Mouse (Mus musculus) spleen, adult 12 weeks (tissue): Measurements from ENCODE around the gene Actl11.

Experiments used
- DNase-seq: peaks from one replicate; pipeline ENCODE4 v3.0.0; 2022; ENCODE audit warnings: low spot score

Actl11 gene

GRCm38 (mm10) chr9:107928169-107928568 lies at the start of gene Actl11:
Actl11 (plus strand) TSS chr9:107928469.
- DNase-seq, result no peak

GRCm38 (mm10) chr9:107880411-107880810 lies 47.9 kb upstream of the Actl11 start:
- DNase-seq, result no peak

DNA sequence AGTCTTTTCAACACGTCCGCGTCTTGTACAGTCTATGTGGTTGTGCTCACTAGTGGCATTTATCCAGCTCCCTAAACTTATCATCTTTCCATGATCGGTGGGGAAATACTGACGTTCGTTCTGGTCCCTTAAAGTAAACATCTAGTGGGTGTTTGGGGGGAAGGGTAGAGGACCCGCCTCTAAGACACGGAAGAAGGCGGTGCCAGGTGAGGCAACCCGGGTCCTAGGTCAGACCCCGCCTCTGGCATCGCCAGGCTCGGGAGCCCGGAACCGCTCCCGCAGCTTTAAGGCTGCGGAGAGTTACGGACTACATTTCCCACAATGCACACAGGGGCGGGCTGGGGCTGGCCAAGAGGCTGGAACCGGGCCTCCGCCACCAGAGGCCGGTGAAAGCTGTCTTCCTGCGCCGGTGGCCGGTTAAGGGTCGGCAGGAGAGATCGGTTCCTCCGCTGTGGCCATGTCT lies 40.4 kb upstream of the Actl11 start, which contains the start of gene Mon1a:
Mon1a (plus strand) TSS at position 348 of the 463 bp plus-strand sequence.
- DNase-seq, result peak; percentile 77

GRCm38 (mm10) chr9:107888267-107888850 lies 39.9 kb upstream of the Actl11 start:
- DNase-seq, result no peak

DNA sequence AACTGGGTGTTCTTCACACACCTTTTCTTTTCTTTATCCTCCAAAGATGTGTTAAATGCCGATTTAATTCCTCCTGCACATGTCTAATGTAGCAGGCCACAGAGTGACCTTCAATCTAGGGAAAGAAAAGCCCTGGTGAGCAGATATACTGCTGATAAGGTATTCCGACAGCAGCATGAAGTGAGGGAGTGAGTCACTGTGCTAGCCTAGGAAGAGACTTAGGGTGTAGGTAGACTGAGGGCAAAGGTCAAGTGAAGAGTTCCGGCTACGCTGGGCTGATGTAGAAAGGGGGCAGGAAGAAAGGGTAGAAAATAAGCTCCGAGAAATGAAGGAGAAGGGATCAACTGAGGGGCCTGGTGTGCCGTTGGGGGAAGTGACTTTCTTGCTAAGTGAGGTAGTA lies 38.0 kb upstream of the Actl11 start:
- no peak for DNase-seq

DNA sequence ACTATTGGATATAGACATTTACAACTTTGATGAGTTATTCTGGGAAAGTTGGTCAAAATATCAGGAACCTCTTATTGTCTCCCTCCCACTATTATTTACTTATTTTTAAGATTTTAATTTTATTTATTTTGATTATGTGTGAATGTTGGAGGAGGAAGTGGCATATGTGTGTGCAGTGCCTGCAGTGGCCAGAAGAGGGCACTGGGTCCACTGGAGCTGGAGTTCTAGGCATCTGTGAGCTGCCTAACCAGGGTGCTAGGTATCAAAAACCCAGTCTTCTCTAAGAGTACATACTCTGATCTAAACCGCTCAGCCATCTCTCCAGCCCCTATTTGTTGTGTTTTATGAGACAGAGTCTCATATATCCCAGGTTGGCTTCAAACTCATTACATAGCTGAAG lies 37.2 kb upstream of the Actl11 start:
- no peak for DNase-seq

DNA sequence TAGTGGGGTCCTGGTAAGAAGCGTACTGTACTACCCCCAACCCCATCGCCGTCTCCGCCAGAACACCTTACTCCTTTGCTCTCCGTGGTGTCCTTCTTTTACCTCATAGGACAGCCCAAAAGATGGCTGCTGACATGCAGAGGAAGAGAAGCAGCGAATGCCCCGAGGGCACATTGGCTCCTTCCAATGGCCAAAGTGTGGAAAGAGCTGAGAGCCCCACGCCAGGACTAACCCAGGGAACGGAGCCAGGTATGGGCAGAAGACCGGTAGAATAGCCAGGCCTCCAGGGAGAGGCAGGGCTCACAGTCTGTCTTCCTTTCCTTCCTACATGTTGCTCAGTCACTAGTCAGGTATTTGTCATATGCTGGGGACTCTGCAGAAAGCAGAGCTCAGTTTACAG lies 29.7 kb upstream of the Actl11 start:
- no peak for DNase-seq

DNA sequence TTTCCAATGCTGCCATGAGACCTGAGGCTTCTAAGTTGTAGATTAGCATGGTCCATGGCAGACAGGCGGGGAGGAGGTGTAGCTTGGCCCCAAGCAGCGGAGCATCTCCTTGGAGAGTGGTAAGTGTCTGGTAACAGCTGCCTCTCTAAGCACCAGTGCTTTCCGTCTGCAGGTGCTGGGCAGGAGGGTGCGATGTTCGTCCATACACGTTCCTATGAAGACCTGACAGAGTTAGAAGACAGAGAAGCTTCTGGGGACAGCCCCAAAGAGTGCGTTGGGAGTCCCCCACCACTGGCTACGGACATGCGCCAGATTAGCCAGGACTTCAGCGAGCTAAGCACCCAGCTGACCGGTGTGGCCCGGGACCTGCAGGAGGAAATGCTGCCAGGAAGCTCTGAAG lies 28.4 kb upstream of the Actl11 start:
- no peak for DNase-seq

DNA sequence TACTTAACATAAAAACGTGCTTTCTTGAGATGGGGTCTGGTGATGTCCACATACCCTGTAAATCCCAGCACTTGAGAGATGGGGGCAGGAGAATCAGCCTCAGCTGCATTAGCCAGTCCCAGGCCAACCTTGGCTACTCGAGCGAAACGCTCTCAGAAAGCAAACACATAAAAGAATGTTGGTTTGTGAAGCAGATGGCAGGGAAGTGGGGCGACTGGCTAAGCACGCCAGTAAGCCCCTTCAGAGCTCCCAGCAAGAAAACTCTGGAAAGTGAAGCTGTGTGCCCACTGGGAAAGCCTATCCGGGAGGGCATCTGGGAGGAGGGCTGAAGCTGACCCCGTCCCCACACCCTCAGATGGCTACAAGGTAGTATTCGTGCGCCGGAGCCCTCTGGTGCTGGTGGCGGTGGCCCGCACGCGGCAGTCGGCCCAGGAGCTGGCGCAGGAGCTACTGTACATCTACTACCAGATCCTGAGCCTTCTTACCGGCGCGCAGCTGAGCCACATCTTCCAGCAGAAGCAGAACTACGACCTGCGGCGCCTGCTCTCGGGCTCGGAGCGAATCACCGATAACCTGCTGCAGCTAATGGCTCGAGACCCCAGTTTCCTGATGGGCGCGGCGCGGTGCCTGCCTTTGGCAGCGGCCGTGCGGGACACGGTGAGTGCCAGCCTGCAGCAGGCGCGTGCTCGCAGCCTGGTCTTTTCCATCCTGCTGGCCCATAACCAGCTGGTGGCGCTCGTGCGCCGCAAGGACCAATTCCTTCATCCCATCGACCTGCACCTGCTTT lies 27.2 kb upstream of the Actl11 start:
- DNase-seq, result no peak

- DNase-seq, result no peak
These were observed 26.7 kb upstream of the Actl11 start for GRCm38 (mm10) chr9:107901627-107901914.

DNA sequence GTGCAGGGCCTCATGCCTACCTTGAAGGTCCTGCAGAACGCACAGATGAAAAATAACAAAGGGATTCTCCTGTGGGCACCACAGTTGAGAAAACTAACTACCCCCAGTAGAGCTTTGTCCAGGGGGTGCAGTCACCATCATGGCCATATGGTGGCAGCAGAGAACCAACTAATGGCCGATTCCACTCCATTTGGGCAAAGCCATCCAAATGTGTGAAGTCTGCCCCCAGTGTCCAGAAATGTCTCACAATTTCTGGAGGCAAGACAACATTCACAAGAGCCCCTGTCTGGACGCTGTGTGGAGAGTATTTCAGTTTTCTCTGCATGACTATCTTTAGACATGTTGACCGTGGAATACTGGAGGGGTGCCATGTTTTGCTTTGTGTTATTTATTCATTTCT lies 23.5 kb upstream of the Actl11 start:
- DNase-seq, result peak; percentile 82

- DNase-seq, result no peak
These were observed 21.9 kb upstream of the Actl11 start, which contains the start of gene Mst1r for GRCm38 (mm10) chr9:107906252-107906966. Mst1r (plus strand) TSS chr9:107906873.

- no peak for DNase-seq
These were observed 21.1 kb upstream of the Actl11 start for GRCm38 (mm10) chr9:107906967-107907800.

GRCm38 (mm10) chr9:107907801-107908120 lies 20.5 kb upstream of the Actl11 start:
- DNase-seq, result no peak

DNA sequence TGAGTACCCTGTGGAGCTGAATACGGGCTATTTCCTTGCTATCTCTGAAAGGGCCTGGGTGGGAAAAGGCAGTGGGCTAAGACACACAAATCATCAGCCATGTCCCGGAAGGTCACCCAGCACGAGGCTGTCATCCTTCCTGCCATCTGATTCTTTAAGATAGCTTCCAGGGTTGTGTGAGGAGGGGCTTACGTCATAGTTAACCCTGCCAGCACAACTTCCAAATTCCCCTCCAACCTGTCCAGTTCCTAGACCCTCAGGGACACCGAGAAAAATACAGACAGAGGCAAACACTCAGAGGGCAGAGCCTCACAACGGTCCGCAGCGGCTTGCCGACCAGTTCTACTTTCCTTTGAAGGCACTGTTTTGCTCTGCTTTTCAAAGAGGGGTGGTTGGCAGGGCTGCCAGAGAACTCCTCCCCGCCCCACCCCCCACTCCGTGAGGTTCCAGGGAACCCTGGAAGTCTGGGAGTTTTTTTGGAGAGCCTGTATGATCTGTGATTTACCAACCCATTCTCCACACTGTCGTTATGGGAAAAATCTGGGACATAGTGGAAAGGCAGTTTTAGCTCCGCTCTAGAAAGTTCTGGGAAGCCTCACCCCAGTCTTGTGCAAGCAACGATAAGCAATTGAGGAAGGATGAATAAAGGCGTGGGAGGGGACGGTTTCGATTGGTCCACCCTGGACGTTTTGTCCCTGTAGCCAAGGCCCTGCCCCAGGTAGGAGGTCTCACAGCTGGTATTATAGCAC lies 19.7 kb upstream of the Actl11 start:
- DNase-seq, result no peak

GRCm38 (mm10) chr9:107910025-107910769 lies 18.1 kb upstream of the Actl11 start:
- DNase-seq, result no peak

DNA sequence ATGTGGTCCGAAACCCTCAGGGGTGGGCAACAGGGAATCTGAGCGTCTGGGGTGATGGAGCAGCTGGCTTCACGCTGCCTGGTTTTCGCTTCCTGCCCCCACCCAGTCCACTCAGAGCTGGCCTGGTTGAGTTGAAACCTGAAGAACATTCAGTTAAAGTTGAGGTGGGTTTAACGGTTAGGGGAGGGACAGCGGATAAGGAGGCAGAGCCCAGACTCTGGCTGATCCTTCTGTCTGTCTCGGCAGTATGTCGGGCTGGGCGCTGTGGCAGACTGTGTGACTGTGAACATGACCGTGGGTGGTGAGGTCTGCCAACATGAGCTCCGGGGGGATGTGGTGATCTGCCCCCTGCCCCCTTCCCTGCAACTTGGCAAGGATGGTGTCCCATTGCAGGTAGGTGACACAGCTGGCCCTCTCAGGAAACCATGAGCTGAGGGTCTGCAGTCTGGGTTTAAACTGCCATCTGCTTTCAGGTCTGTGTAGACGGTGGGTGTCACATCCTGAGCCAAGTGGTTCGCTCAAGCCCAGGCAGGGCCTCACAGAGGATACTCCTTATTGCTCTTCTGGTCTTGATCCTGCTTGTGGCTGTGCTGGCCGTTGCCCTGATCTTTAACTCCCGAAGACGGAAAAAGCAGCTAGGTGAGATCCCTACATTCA lies 13.4 kb upstream of the Actl11 start:
- DNase-seq, result no peak

DNA sequence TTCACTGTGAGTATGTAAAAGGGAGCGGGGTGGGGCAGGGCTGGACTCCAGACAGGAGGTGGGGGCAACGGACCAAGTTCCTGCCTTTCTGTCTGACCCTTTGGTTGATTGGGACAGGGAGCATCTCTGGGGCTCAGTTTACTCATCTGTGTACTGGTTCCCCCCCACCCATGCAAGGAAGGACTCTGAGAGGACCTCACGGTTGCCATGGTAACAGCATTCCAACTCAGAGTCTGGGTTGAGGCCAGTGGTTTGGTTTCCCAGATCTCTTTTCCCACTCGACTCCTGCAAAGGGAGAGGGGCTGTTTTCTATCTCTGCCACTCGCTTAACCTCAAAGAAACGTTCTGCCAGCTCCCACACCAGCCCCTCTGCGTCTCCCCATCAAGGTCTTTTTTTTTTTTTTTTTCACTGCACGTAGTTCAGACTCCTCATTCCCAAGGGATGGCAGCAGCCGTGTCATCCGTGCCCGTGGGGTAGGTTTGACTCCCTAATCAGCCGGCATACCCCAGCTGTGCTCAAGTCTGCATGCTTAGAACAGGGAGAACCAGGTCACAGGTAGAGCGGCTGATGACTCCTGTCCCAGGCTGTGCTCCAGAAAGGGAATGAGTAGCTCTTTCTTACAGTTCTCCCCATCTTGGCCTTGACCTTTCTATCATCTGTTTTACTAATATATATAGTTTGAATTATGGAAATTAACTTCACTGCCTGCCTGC lies 10.2 kb upstream of the Actl11 start:
- no peak for DNase-seq

- no peak for DNase-seq
These were observed 9.4 kb upstream of the Actl11 start for GRCm38 (mm10) chr9:107918884-107919283.

DNA sequence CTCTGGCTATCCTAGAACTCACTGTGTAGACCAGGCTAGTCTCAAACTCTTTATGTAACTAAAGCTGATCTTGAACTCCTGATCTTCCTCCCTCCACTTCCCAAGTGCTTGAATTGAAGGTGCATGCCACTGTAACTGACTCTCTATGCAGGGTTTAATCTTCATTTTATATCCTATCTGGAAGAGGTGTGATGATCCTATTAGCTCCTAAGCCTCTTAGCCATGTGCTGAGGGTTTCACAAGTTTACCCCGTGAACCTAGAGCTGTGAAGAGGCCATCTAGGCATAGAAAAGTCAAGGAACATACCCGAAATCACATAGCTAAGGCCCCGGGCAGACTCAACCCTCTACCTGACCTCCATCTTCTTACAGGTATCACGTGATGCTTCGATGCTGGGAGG lies 8.8 kb upstream of the Actl11 start:
- DNase-seq, result no peak
